ENCODE assay signal across 8 mouse cellular contexts in genomic region chr4:137664980-137665675, GRCm38 (mm10). TPM values are rescaled to one million over a fixed set of nuclear protein-coding genes. Genes with fewer than 3 reads are reported as not detected.
DNase-seq lines count a peak whose midpoint lies in the region; ATAC-seq and TF ChIP-seq lines count a peak whose summit lies in the region.

No protein-coding gene starts in this region.

- peak overlapping the region; percentile 95 for H3K27ac ChIP-seq in cerebellum, adult 2 months (ENCODE audit: insufficient read depth, low read length)
- H3K27ac ChIP-seq in forebrain, embryonic 16.5 days (ENCODE audit: low read length) = no peak overlapping the region
- no peak overlapping the region for H3K27ac ChIP-seq in liver, embryonic 13.5 days

- H3K36me3 ChIP-seq in forebrain, embryonic 16.5 days (ENCODE audit: control insufficient read depth, insufficient read depth) = no peaks in the 10 kb centered on the region
- no peaks in the 10 kb centered on the region for H3K36me3 ChIP-seq in liver, embryonic 13.5 days

- H3K9me3 ChIP-seq in forebrain, embryonic 16.5 days (ENCODE audit: control insufficient read depth, low read length) = no peaks in the 10 kb centered on the region
- no peaks in the 10 kb centered on the region for H3K9me3 ChIP-seq in liver, embryonic 13.5 days (replicated peaks)

- H3K4me2 ChIP-seq in forebrain, embryonic 16.5 days (ENCODE audit: low read length) = peak overlapping the region; percentile 91
- peak overlapping the region; percentile 66 for H3K4me2 ChIP-seq in liver, embryonic 13.5 days

- DNase-seq in left cerebral cortex, postnatal 36 days (ENCODE audit: low spot score in 2 of 2) = peak; percentile 60 to 65
- DNase-seq in left cerebral cortex, postnatal 4 days = no peak
- peak in 1 of 2 experiments; percentile 72 for DNase-seq in cerebellum, adult 2 months
- DNase-seq in liver, embryonic 13.5 days = no peak
- DNase-seq in natural killer cell, adult 2 months (ENCODE audit: low spot score in 2 of 2) = no peak
- DNase-seq in frontal cortex, postnatal 10 days (ENCODE audit: low spot score in 2 of 2) = no peak
- DNase-seq in embryo, embryonic 10 days (ENCODE audit: low spot score) = no peak

- peaks cover 54% of the 10 kb centered on the region for H3K4me1 ChIP-seq in cerebellum, adult 2 months (ENCODE audit: control insufficient read depth, insufficient read depth, low read length)
- H3K4me1 ChIP-seq in forebrain, embryonic 16.5 days (replicated peaks; ENCODE audit: control insufficient read depth, insufficient read depth, low read length) = peaks cover 44% of the 10 kb centered on the region
- H3K4me1 ChIP-seq in liver, embryonic 13.5 days (replicated peaks) = peaks cover 12% of the 10 kb centered on the region; the same call in 1 of the 2 replicates

- peak overlapping the region; percentile 84 for H3K9ac ChIP-seq in forebrain, embryonic 16.5 days (replicated peaks; ENCODE audit: low read depth, low read length)
- no peak overlapping the region; the same call in 1 of the 2 replicates for H3K9ac ChIP-seq in liver, embryonic 13.5 days

- 1% methylated on average over 13 of the region's 15 CpGs for WGBS in cerebellum, adult 2 months
- 11% methylated on average over 15 of the region's 15 CpGs for WGBS in forebrain, embryonic 16.5 days
- 13% methylated on average over 15 of the region's 15 CpGs for WGBS in liver, embryonic 13.5 days (ENCODE audit: insufficient replicate concordance)

- peak overlapping the region; percentile 85 for H3K4me3 ChIP-seq in cerebellum, adult 2 months (replicated peaks; ENCODE audit: insufficient read depth, low read depth, low read length)
- H3K4me3 ChIP-seq in forebrain, embryonic 16.5 days (replicated peaks; ENCODE audit: low read length) = peak overlapping the region; percentile 67
- H3K4me3 ChIP-seq in liver, embryonic 13.5 days (replicated peaks) = peak overlapping the region; percentile 53

- no peak for TF ChIP-seq POLR2A in cerebellum, adult 2 months (IDR thresholded peaks at IDR 0.05; ENCODE audit: borderline replicate concordance, insufficient read depth, low read length)

- H3K27me3 ChIP-seq in cerebellum, adult 2 months (ENCODE audit: control insufficient read depth, insufficient read depth, low read length) = no peaks in the 10 kb centered on the region
- no peaks in the 10 kb centered on the region for H3K27me3 ChIP-seq in forebrain, embryonic 16.5 days (replicated peaks; ENCODE audit: control insufficient read depth, insufficient read depth, low read length)
- H3K27me3 ChIP-seq in liver, embryonic 13.5 days = peaks cover 57% of the 10 kb centered on the region

- intact Hi-C loops in left cerebral cortex, postnatal 36 days (cut with DNase I) = no loop called here
- intact Hi-C loops in left cerebral cortex, postnatal 4 days (cut with DNase I) = no loop called here

- no peak for TF ChIP-seq CTCF in cerebellum, adult 2 months (IDR thresholded peaks at IDR 0.05; ENCODE audit: borderline replicate concordance, insufficient read depth, low read depth, low read length)

- ATAC-seq in forebrain, embryonic 16.5 days = peak; percentile 39
- ATAC-seq in liver, embryonic 13.5 days (ENCODE audit: low read depth) = no peak

RNA-seq across cellular contexts. Expression of gene Rap1gap, which starts 0.6 kb away (rescaled TPM):
- total RNA-seq in left cerebral cortex, postnatal 36 days (2021) = 100 to 1,000 TPM; 311 to 333 TPM
- 100 to 1,000 TPM; 147 to 164 TPM for total RNA-seq in left cerebral cortex, postnatal 4 days (2021)
- 396 and 425 TPM in 2 replicates for polyA plus RNA-seq in cerebellum, adult 2 months (2012; rRNA removed)
- 35.4 and 51.6 TPM in 2 replicates for polyA plus RNA-seq in forebrain, embryonic 16.5 days (2015; fragmentation: Nextera tagmentation; extraction: Ambion mirVana)
- 1.2 and 1.4 TPM in 2 replicates for polyA plus RNA-seq in liver, embryonic 13.5 days (2015; fragmentation: Nextera tagmentation; extraction: Ambion mirVana)

Comparison
In these comparisons a context has a peak if more than half of its experiments do, and no peak if none do; other contexts are left out.
1. DNase-seq: peak in left cerebral cortex, postnatal 36 days (2 of 2); none in left cerebral cortex, postnatal 4 days (single experiment), liver, embryonic 13.5 days (single experiment), natural killer cell, adult 2 months (0 of 2), frontal cortex, postnatal 10 days (0 of 2) and embryo, embryonic 10 days (single experiment).
2. RNA of gene Rap1gap, which starts 0.6 kb away (polyA plus RNA-seq): 396 to 425 TPM in cerebellum, adult 2 months and 35.4 to 51.6 TPM in forebrain, embryonic 16.5 days; 1.2 to 1.4 TPM in liver, embryonic 13.5 days; every median in the first group is over 10 times any median in the second.
3. Peak in every context shown above with its lines, with median percentiles within 50 percentile points of each other: H3K4me3 ChIP-seq.